Mouse (Mus musculus): Measurements from ENCODE around the gene Taok1.
"Not testable (repeated sequence)": the region's sequence is repeated elsewhere in the genome, so short reads cannot be mapped to it uniquely, and the experiment has no call there.

Gene Taok1

DNA sequence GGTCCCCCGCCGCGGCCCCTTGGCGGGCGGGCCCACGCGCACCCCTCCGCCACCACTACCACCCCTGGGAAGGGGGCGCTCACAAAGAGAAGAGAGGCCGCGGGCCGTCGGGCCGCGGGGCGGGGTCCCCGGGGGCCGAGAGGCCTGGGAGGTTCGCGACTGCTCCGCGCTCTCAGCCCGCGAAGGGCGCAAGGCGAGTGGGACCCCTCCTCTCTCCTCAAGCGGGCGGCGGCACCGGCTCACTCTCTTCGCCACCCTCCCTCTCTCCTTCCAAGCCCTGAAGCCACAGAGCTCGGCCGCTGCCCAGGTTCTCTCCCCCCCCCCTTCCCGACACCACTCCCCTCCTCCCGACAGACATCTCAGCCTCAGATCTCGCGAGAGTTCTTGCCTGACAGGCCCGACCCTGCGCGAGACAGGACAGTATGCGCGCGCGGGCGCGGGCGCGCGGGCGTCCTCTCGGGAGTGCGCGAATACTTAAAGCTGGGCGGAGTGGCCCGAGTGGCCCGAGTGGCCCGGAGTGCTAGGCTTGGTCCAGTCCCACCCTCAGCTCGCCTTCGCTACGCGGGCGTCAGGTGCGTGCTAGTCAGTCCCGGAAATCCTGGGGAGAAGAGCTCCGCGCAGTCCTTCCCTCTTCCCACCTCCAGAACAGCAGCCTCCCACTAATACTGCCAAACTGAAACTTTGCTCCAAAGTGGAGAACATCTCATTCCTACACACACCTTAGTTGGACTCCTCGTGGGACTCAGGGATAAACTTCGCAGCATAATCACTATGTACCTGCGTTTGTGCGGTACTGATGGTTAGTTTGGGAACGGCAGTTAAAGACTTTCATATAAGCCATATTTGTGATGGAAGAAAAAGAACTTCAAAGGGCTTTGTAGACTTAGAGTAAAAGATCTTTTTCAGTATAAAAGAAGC lies at the start of gene Taok1:
TSS of gene Taok1 (minus strand) at position 278 of the 918 bp plus-strand sequence.
- peak; percentile 84 for DNase-seq (ENCODE audit: low read depth)

DNA sequence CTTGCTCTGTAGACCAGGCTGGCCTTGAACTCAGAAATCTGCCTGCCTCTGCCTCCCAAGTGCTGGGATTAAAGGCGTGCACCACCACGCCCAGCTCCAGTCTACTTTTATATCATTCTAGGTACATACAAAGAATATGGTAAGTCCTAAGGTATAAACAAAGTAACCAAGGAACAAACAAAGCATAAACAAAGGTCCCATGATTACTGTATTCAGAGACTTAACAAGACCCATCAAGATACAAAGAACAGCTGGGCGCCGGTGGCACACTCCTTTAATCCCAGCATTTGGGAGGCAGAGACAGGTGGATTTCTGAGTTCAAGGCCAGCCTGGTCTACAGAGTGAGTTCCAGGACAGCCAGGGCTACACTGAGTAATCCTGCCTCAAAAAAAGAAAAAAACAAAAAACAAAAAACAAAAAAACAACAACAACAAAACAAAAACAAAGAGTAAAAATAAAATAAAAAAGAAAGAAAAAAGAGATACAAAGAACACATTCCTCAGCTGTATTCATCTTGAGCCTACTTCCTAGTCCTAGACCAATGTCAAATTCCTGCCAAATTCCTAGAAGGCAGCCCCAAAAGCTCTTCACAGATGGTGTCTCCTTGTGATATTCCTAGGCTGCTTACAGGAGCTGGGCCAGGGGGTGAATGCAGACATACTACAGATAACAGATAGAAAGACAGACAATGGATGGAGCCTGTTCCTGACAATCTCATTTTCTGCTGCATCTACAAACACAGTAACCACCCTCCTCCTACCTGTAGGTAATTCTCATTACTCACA lies 46.0 kb upstream of the Taok1 start:
- not testable (repeated sequence) for DNase-seq (ENCODE audit: low read depth)

DNA sequence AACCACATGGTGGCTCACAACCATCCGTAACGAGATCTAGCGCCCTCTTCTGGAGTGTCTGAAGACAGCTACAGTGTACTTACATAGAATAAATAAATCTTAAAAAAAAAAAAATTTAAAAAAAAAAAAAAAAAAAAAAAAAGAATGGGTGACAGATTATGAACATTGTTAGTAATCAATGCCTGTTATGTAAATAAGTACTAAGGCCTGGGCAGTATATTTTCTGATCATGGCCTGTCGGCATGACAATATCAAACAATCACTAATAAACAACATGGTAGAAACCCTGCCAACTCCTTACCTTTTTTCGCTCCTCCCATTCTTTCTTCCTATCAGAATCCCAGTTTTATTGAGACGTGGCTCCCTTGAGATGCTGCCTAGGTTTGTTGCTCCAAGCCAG lies 44.9 kb upstream of the Taok1 start:
- no peak for DNase-seq (ENCODE audit: low read depth)

DNA sequence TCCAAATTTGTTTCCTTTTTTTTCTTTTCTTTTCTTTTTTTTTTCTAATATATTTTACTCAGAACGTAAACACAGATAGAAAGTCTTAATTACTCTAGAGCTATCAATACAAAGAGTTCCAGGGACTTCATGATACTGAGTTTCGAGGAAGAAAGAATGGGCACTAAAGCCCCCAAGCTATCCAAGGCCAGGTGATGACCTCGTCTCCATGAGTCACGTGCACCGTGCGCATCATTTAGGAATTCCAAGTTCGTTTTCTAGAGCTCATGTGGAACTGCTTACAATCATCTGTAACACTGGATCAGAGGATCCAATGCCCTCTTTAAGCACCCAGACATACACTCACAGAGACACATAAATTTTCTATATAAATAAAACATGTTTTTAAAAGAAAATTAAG lies 41.3 kb upstream of the Taok1 start:
- DNase-seq (ENCODE audit: low read depth) = no peak

DNA sequence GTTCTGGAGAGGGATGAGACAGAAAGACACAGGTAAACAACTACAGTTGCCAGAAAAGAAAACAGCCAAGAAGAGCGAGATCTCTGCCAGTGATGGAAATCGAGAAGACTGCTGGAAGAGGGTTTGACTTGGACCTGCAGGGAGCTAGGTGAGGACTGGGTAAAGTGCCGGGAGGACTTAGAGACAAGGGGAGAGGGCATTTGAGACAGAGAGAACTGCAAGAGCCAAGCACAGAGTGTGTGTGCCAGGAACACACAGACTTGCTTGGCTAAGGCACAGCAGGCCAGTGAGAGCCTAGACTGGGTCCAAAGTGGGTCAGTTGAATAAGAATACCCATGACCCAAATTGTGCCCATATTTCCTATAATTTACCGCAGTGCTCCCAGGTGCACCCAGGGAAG lies 37.9 kb upstream of the Taok1 start:
- no peak for DNase-seq (ENCODE audit: low read depth)

DNA sequence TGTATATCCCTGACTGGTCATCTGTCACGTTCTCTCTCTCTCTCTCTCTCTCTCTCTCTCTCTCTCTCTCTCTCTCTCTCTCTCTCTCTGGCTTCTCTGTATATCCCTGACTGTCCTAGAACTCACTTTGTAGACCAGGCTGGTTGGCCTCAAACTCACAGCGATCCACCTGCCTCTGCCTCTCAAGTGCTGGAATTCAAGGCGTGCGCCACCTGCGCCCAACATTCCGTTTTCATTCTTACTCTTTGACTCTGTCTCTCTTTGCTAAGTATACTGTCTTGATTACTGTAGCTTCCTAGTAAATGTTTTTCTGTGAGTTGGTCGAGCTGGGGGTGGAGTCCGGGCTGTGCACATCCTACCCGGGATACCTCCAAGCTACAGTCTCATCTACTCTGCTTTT lies 33.8 kb upstream of the Taok1 start:
- DNase-seq (ENCODE audit: low read depth) = no peak

DNA sequence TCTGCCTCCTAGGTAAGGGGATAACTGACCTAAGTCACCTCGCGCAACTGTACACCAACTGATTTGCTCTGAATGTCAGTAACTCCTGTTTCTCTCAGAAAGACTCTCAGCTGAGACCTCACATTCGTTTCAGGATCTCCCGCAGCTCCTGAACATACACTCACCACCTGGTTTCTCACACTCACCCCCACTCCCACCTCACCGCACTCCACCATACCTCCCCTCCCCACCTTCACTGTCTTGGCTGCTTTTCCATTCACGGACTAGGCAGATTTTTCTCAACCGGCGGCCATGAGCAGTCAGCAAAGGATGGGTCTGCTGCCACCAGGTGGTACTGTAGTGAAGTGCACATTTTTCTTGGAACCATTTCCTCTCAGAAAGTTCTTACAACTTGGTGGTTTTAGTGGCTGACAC lies 22.6 kb upstream of the Taok1 start:
- no peak for DNase-seq (ENCODE audit: low read depth)

DNA sequence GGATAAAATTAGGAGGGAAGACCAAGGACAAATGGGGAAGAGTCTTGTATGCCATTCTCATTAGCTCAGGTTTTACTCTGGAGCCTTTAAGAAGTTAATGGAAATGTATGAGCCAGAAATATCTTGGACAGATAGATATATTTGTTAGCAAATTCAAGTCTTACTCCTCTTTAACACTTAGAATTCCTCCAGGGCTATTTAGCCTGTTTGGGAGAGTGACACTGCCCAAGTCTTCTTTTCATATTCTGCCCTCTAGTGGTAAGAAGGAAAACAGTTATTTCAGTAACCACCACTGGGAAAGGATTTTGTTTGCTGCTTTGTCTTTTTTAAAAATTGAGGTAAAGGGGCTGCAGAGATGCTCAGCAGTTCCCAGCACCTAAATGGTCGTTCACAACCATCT lies 21.9 kb upstream of the Taok1 start:
- DNase-seq (ENCODE audit: low read depth) = no peak

DNA sequence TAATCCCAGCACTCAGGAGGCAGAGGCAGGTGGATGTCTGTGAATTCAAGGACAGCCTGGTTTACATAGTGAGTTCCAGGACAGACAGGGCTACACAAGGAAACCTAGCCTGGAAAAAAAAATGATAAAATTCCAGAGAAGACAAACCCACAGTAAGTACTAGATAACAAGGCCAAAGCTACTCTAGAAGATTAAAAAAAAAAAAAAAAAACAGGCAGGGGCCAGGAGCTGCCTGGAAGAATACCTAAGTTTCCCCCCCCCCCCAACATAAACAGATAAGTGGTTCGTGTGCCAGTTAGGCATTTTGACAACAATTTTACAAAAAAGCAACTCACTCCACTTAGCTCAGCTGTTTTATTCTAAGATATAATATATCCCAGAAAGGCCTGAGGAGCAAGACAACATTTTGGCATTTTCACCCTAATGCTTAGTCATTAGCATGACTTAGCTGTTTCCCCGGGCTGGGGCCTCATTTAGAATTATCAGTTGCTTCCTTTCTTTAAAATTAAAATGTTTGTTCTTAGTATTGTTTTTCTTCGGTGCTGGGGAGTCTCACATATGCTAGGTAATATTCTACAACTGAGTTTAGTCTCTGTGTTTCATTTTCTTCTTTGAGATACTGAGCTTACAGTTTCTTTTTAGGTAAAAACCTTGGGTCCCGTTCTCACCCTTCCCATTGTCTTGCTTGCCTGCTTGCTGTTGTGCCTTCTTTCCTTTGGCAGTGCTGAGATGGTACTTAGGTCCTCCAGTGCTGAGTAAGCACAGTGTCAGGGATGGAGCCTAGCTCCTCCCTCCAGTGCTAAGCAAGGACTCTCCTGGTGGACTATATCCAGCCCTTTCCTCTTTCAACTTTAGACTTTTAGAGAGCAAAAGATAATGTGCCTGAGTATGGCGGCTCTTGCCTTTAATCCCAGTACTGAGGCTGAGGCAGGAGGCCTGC lies 19.3 kb upstream of the Taok1 start:
- no peak for DNase-seq (ENCODE audit: low read depth)

DNA sequence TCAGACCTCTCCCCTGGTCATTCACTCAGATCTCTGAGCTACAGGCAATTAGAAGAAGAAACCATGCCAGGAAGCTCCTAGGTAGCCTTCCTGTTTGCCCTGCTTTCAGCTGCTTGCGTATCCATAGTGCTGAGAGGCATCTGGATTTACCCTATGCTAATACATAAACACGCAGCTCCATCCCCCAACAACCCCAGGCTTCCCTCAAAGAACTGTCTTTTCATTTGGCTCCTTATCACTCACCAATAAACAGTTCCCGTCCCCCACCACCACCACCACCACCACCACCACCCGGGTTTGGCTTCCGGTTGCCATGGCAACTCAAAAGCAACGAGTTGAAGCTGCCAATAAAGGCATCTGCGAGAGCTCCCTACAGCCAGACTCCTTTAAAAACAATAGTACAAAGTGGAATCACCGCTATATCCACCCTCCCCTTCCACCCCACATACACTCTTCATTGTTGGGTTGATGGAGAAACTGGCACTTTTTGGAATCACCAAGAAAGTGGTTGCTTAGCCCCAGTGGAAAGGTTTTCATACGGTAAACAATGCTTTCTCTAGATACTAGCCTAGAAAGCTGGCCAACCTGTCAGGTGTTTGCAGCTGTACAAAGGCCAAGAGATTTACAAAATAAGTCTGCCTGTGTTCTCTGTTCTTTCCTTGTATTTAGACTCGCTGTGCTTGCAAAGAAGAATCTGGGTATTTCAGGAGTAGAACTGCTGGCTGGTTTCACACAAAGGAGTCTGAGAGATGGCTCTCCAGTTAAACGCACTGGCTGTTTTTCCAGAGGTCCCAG lies 17.6 kb upstream of the Taok1 start:
- no peak for DNase-seq (ENCODE audit: low read depth)

DNA sequence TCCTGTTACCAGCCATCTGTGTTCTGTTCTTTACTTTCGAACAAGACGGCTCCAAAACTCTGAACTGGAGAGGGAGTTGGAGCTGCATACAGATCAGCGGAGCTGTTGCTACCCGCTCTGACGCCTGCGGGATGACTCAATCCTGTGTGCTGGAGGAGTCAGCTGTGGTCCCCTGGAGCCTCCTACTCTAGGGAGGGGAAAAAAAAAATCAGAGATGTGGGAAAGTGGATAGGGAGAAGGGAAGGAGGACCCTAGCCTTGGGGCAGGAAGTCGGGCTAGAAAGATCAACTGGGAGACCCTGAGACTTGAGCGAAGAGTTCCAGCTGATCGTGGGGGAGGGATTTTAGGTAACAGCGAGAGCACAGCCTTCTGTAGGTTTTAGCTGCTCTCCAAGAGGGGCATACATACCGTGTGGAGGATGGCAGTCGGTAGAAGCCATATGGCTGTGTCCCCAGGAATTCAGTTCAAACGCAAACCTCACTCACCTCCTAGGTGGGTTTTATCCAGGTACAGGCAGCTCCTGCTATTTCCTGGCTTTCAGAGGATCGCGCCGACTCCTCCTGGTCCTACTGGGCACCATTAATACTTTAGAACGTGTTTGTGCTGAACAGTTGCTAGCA lies 16.9 kb upstream of the Taok1 start:
- peak; percentile 67 for DNase-seq (ENCODE audit: low read depth)

DNA sequence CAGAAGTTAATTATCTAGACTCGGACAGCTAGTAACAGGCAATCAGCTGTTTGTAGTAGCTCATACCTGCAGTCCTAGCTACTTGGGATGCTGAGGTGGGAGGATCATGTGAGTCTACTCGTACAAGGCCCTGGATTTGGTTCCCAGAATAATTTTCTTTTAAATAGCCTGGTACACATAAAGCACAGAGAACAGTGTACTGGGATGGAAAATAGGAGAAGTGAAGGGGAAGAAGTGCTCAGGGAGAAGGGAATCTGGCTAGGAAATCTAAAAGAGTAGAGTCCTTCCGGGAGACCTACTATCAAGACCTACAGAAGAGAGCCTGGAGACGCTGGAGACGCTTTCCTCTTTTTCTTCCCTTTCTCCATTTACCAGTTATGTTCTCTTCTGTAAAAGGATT lies 16.4 kb upstream of the Taok1 start:
- no peak for DNase-seq (ENCODE audit: low read depth)

DNA sequence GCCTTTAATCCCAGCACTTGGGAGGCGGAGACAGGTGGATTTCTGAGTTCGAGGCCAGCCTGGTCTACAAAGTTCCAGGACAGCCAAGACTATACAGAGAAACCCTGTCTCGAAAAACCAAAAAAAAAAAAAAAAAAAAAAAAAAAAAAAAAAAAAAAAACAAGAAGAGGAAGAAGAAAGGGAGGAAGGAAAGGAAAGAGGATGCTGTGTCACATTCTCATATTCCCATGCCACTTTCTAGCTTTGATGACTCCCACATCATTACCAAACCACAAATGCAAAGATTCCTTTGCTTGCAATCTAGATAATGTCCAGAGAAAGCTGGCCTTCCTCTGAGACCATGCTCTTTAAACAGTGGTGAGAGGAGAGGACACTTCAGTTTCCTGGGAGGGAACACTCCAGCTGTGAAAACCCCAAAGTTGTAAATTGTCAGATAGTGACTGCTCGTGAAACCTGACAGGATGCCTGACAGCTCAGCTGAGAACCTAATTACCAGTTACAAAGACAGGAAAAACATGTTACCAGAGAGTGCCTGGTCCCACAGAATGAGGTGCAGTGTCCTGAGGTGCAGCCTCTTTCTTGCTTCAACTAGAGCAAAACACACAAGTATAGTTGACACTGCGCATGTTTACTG lies 14.4 kb upstream of the Taok1 start:
- no peak for DNase-seq (ENCODE audit: low read depth)

DNA sequence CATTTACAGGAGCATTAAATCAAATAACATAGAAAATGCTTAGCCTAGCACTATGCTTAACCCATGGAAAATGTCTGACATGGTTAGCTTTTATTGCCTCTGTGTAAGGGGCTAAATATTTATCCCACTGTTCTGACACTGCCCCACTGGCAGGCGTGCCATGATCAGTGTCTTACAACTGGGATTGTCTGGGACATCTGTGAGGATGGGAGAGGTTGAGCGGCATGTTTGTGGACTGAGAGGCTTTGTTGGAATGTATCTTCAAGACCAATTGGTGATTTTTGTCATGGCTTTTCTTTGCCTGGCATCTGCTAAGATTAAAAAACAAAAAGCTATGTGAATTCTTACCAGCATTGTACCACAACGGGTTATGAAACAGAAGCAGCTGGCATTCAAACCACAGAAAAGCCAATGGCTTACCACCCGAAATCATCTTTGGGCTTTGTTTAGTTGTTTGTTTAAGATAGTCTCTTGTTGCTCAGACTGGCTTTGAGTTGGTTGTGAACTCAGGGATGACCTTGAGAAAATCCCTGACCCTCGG lies 7.5 kb upstream of the Taok1 start:
- DNase-seq (ENCODE audit: low read depth) = no peak

DNA sequence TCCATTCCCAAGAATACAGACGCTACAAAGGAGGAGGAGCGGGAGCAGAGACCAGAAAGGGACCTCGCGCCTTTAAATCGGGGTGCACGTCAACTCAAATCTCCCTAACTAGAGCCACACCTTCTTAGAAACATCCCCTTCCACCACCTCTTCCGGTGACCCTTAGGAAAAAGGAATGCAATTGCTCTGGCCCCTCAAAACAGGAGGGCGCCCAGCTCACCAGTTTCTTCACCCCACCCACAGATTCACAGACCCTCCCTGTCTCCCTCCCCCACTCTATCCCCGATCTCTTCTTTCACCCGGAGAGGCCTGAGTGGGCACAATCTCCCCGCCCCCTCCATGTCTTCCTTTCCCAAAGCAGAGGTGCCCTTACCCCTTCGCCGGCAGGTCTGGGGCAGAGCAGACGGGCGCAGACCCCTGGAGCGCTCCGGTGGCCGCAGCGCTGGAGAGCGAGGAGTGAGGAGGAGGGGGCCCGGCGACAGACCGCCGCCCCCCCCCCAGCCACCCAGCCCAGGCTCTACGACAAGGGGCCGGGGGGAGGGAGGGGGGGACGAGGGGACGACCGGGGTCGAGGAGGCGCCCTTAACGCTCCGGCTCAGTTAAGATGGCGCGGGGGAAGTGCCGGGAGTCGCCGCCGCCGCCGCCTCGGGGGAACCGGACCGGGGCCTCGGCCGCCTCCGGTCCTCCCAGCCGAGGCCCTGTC lies 629 bp downstream of the Taok1 start:
- DNase-seq (ENCODE audit: low read depth) = no peak

DNA sequence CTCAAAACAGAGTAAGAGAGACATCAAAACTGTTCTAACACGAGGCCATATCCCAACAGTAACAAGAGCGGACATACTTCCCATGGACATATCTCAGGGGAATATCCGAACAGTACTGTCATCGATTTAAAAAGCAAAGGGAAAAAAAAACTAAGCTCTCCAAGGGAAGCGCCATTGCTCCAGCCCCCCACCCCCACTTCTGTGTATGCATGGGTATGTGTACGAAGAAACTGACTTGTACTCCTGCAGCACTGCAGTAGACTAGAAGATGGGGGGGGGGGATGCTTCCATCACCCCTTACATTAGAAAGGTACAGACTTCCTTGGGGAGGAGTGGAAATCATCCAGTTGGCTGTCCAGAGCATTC lies 1.2 kb downstream of the Taok1 start:
- no peak for DNase-seq (ENCODE audit: low read depth)

DNA sequence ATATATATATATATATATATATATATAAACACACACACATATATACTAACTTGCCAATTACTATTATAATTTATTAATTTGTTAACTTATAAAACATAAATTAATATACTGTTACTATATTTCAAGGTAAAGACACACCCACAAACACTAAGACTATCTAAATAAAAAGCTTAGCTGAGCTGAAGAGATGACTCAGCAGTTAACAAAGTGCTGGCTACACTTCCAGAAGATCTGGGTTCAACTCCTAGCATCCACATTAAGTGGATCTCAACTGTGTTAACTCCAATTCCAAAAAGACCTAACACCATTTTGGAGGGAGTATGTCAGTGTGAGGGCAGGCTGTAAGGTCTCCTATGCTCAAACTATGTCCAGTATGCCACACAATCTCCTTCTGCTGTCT lies 10.3 kb downstream of the Taok1 start:
- no peak for DNase-seq (ENCODE audit: low read depth)

DNA sequence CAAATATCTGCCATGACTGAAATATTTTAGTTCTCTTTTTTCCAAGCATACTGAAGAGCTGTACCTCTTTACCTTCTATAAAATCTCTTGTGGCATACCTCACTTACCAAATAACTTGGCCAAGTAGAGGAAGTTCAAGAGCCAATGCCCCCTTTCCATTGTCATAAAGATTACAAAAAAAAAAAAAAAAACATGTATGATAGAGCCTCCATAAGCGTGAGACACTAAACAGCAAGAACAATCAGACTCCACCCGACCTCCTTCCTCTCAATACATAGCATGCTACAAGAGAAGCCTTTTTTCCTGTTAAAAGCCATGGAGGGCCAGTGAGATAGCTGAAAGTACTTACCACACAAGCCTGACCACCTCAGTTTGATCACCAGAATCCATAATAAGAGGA lies 16.2 kb downstream of the Taok1 start:
- DNase-seq (ENCODE audit: low read depth) = no peak

DNA sequence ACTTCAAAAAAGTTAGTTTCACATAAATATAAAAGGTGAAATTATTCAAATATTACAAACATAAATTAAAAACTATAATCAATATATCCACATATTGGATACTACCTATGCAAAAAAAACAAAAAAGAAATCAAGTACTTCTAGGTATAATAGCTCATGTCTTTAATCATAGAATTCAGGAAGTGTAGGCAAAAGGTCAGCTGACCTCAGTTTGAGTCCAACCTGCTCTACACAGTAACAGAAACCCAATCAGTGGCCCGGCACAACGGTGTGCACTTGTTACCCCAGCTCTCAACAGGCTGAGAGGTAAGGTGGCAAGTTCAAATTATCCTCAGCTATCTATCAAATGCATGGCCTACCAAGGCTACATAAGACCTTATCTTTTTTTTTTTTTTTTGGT lies 16.8 kb downstream of the Taok1 start:
- DNase-seq (ENCODE audit: low read depth) = no peak

DNA sequence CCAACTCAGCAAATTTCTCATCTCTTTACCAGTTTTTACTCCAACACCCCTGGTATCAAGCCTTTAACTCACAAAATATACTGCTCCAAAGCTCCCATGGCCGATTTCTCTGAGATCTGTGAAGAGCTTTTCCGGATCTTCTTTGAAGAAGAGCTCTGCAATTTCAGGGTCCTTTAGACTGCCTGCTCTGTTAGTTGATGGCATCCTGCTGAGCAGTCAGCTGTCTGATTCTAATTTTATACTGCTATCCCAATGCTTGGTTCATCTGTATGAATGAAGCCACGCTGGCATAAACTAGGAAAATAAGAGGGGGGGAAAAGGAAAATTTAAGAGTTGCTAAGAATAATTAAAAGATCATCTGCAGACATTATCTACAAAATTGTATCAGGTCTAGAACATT lies 22.4 kb downstream of the Taok1 start:
- DNase-seq (ENCODE audit: low read depth) = no peak

Data from fibroblast of lung, adult 2 months (primary cell).